Comparison of ENCODE assay signal across 10 mouse cellular contexts in genomic region chr2:59768661-59769384, GRCm38 (mm10).
DNase-seq lines count a peak whose midpoint lies in the region; ATAC-seq and TF ChIP-seq lines count a peak whose summit lies in the region.
"Had no signal": no experiment of that assay in that cellular context is flagged by ENCODE, and none has a peak within 500 bp of the region (broad histone marks: within the 10 kb centered on the region; RNA-seq: fewer than 3 reads in every experiment).

No protein-coding gene starts in this region.

- no peak for TF ChIP-seq CTCF in cerebellum, adult 2 months (IDR thresholded peaks at IDR 0.05; ENCODE audit: borderline replicate concordance, insufficient read depth, low read depth, low read length)

- DNase-seq in gastrocnemius, postnatal 36 days: peak; percentile 40 to 60
- peak; percentile 70 for DNase-seq in kidney, adult 18-20 months
- DNase-seq in lung, postnatal 25 days (ENCODE audit: low spot score): peak; percentile 57
- no peak for DNase-seq in embryo, embryonic 9.5 days (ENCODE audit: extremely low spot score)
- DNase-seq in cerebellum, adult 18-20 months: no peak
- no peak for DNase-seq in cerebellum, adult 2 months

- no peaks in the 10 kb centered on the region for H3K9me3 ChIP-seq in embryonic facial prominence, embryonic 13.5 days
- H3K9me3 ChIP-seq in midbrain, embryonic 16.5 days (replicated peaks; ENCODE audit: control insufficient read depth, low read length, poor library complexity, severe bottlenecking): no peaks in the 10 kb centered on the region
- H3K9me3 ChIP-seq: neural tube, embryonic 12.5 days had no signal

- WGBS in embryonic facial prominence, embryonic 13.5 days: 76% methylated on average over 13 of the region's 13 CpGs
- WGBS in midbrain, embryonic 16.5 days: 92% methylated on average over 13 of the region's 13 CpGs
- 78% methylated on average over 13 of the region's 13 CpGs for WGBS in cerebellum, adult 2 months

- peak overlapping the region; percentile 83 for H3K27ac ChIP-seq in embryonic facial prominence, embryonic 13.5 days
- no peak overlapping the region for H3K27ac ChIP-seq in midbrain, embryonic 16.5 days (ENCODE audit: low read length)
- H3K27ac ChIP-seq in cerebellum, adult 2 months (ENCODE audit: insufficient read depth, low read length): no peak overlapping the region
- H3K27ac ChIP-seq: neural tube, embryonic 12.5 days had no signal

- peak; percentile 46; the same call in 1 of the 2 replicates for ATAC-seq in embryonic facial prominence, embryonic 13.5 days (ENCODE audit: insufficient number of reproducible peaks, insufficient read depth, low FRiP score, low TSS enrichment, low read depth)
- ATAC-seq in midbrain, embryonic 16.5 days: no peak

- peaks cover 72% of the 10 kb centered on the region for H3K4me1 ChIP-seq in embryonic facial prominence, embryonic 13.5 days
- H3K4me1 ChIP-seq in midbrain, embryonic 16.5 days (ENCODE audit: control insufficient read depth, insufficient read depth, low read length): peaks cover 17% of the 10 kb centered on the region
- H3K4me1 ChIP-seq in cerebellum, adult 2 months (ENCODE audit: control insufficient read depth, insufficient read depth, low read length): no peaks in the 10 kb centered on the region

- H3K36me3 ChIP-seq in embryonic facial prominence, embryonic 13.5 days: peaks cover 14% of the 10 kb centered on the region; the same call in 1 of the 2 replicates
- H3K36me3 ChIP-seq in midbrain, embryonic 16.5 days (ENCODE audit: control insufficient read depth, insufficient read depth, low read length): no peaks in the 10 kb centered on the region

- no peaks in the 10 kb centered on the region for H3K27me3 ChIP-seq in embryonic facial prominence, embryonic 13.5 days
- H3K27me3 ChIP-seq in midbrain, embryonic 16.5 days (ENCODE audit: control insufficient read depth, insufficient read depth, low read depth, low read length): no peaks in the 10 kb centered on the region
- no peaks in the 10 kb centered on the region for H3K27me3 ChIP-seq in cerebellum, adult 2 months (ENCODE audit: control insufficient read depth, insufficient read depth, low read length)
- H3K27me3 ChIP-seq: neural tube, embryonic 12.5 days had no signal

- no peak for TF ChIP-seq POLR2A in cerebellum, adult 2 months (IDR thresholded peaks at IDR 0.05; ENCODE audit: borderline replicate concordance, insufficient read depth, low read length)

- intact Hi-C loops in gastrocnemius, postnatal 36 days (cut with DNase I): no loop called here

- no peak overlapping the region for H3K4me2 ChIP-seq in embryonic facial prominence, embryonic 13.5 days
- H3K4me2 ChIP-seq in midbrain, embryonic 16.5 days (ENCODE audit: low read length): no peak overlapping the region
- H3K4me2 ChIP-seq: neural tube, embryonic 12.5 days had no signal

- no peak overlapping the region for H3K9ac ChIP-seq in embryonic facial prominence, embryonic 13.5 days
- no peak overlapping the region for H3K9ac ChIP-seq in midbrain, embryonic 16.5 days (ENCODE audit: low read depth, low read length)
- H3K9ac ChIP-seq: neural tube, embryonic 12.5 days had no signal

- H3K4me3 ChIP-seq in embryonic facial prominence, embryonic 13.5 days: no peak overlapping the region
- no peak overlapping the region for H3K4me3 ChIP-seq in midbrain, embryonic 16.5 days (ENCODE audit: low read depth, low read length)
- H3K4me3 ChIP-seq in cerebellum, adult 2 months (replicated peaks; ENCODE audit: insufficient read depth, low read depth, low read length): no peak overlapping the region
- H3K4me3 ChIP-seq: erythroblast, embryonic 14.5 days; neural tube, embryonic 12.5 days had no signal

Comparison
In these comparisons a context has a peak if more than half of its experiments do, and no peak if none do; other contexts are left out.
1. DNase-seq: peak in gastrocnemius, postnatal 36 days (2 of 2), kidney, adult 18-20 months (single experiment) and lung, postnatal 25 days (single experiment); none in embryo, embryonic 9.5 days (single experiment), cerebellum, adult 18-20 months (0 of 2) and cerebellum, adult 2 months (0 of 2).